Mouse (Mus musculus): ENCODE measurements around the gene Hoxa10.

DNA sequence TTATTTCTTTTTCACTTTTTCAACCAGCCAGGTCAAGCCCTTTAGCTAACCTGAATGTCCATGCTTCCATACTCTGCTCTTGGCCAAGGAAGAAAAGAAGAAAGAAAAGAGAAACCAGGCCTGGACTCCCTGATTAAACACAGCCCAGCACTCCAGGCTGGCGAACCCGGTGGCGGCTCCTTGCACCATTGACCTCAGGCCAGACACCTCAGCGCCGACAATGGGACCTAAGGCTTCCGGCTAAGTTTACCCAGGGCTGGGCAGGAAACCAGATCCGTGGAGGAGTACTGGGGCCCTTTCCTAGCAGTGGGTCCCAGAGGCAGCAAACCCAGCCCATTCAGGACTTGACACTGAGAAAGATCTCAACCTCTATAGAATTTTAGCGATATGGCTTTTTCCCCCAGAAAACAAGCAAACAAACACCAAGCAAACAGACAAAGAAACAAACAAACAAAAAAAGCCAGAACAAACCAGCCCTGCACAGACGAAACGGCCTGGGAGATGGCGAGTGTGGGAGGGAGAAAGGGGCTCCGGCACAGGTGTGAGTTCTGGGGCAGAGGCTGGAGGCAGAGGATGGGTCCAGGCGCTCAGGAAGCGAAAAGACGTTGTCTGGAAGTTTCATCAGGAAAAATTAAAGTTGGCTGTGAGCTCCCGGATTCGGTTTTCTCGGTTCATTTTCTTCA lies 8.6 kb downstream of the Hoxa10 start:
- TF ChIP-seq CTCF (conservative IDR thresholded peaks at IDR 0.05; ENCODE audit: insufficient read depth, insufficient read length, low read depth, low read length) (no peak), POLR2A (IDR thresholded peaks at IDR 0.05; ENCODE audit: low read depth, low read length) (no peak)
